8 mouse cellular contexts compared by ENCODE assay signal in the genomic region with DNA sequence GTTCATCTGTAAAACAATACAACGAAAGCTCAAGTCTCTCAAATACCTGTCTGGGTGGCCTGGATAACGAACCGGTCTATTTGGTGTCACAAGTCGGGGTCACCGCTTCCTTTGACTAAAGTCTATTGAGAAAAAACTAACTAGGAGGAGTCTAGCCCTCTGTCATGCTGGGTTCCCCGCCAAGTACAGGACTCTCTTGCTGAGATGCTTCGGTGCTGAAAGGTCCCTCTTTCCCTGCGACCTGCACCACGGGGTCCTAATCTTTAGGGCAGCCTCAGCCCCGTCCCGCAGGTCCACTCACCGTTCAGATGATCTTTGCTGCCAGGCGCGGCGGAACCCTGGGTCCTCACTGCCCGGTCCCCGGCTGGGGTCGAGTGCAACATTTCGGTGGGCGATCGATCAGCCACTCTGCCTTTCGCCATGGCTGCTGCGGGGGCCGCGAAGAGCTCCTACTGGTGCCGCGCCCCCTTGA. TPM values are rescaled to one million over a fixed set of nuclear protein-coding genes. Genes with fewer than 3 reads are reported as not detected.
A peak's percentile ranks its signal among the peaks of the same experiment; 100 is the strongest.
DNase-seq lines count a peak whose midpoint lies in the region; ATAC-seq and TF ChIP-seq lines count a peak whose summit lies in the region.

No protein-coding gene starts in this region.

- peaks cover 1% of the 10 kb centered on the region; the same call in 1 of the 2 replicates for H3K4me1 ChIP-seq in heart, adult 2 months (ENCODE audit: control insufficient read depth, insufficient read depth, low read length)
- H3K4me1 ChIP-seq in hindbrain, embryonic 16.5 days (ENCODE audit: control insufficient read depth, insufficient read depth, low read depth, low read length), result peaks cover 11% of the 10 kb centered on the region

- no peak for TF ChIP-seq POLR2A in heart, adult 2 months (IDR thresholded peaks at IDR 0.05; ENCODE audit: insufficient read depth, low read depth, low read length)

- H3K36me3 ChIP-seq in heart, adult 2 months (ENCODE audit: control insufficient read depth, insufficient read depth, low read length), result no peaks in the 10 kb centered on the region; the same call in none of the 2 replicates
- peaks cover 7% of the 10 kb centered on the region; the same call in 1 of the 2 replicates for H3K36me3 ChIP-seq in hindbrain, embryonic 16.5 days (ENCODE audit: control insufficient read depth, insufficient read depth, low read length)

- peak overlapping the region; percentile 68 for H3K4me3 ChIP-seq in heart, adult 2 months
- peak overlapping the region; percentile 66 for H3K4me3 ChIP-seq in hindbrain, embryonic 16.5 days (ENCODE audit: low read length)

- DNase-seq in heart, adult 2 months, result no peak
- DNase-seq in heart, postnatal 4 days, result no peak
- DNase-seq in 3T3-L1 (ENCODE audit: low read depth, low spot score), result peak; percentile 38
- DNase-seq in c-Kit-positive CD71-positive TER-119-negative erythroid progenitor cells, embryonic 14.5 days (ENCODE audit: low read depth), result peak; percentile 34
- DNase-seq in left cerebral cortex, postnatal 25 days (ENCODE audit: low spot score in 2 of 2), result no peak
- no peak for DNase-seq in cerebellum, adult 8-10 months

- no peaks in the 10 kb centered on the region for H3K79me2 ChIP-seq in heart, adult 2 months (replicated peaks; ENCODE audit: control insufficient read depth, insufficient read depth, low read length)

- WGBS in heart, adult 2 months, result under 1% methylated on average over 27 of the region's 27 CpGs
- WGBS in hindbrain, embryonic 16.5 days, result under 1% methylated on average over 27 of the region's 27 CpGs

- intact Hi-C loops in heart, adult 2 months (cut with DNase I), result loop anchor here (2.0 kb wide), 1 partner anchor 33 kb away; the partner anchor contains the start of gene Ipo7
- intact Hi-C loops in left cerebral cortex, postnatal 25 days (cut with DNase I), result loop anchor here (1.0 kb wide), 3 partner anchors 25 to 76 kb away; partner anchors contain the start of genes Dennd5a, Ipo7 and Zfp143

- peak overlapping the region; percentile 54 for H3K4me2 ChIP-seq in hindbrain, embryonic 16.5 days (ENCODE audit: low read length)

- TF ChIP-seq CTCF in heart, adult 2 months (IDR thresholded peaks at IDR 0.05), result no peak

- no peak for TF ChIP-seq EP300 in heart, adult 2 months (IDR thresholded peaks at IDR 0.05; ENCODE audit: insufficient read depth, low read depth, low read length)

- no peaks in the 10 kb centered on the region for H3K27me3 ChIP-seq in heart, adult 2 months (ENCODE audit: control insufficient read depth, insufficient read depth, low read length)
- no peaks in the 10 kb centered on the region for H3K27me3 ChIP-seq in hindbrain, embryonic 16.5 days (replicated peaks; ENCODE audit: control insufficient read depth, insufficient read depth, low read length)

- H3K27ac ChIP-seq in heart, adult 2 months, result peak overlapping the region; percentile 92
- peak overlapping the region; percentile 74 for H3K27ac ChIP-seq in hindbrain, embryonic 16.5 days (ENCODE audit: low read depth, low read length)

- ATAC-seq in hindbrain, embryonic 16.5 days, result no peak
- peak; percentile 26 for ATAC-seq in megakaryocyte-erythroid progenitor cell, adult 5-6 weeks (replicated peaks; ENCODE audit: low FRiP score, low TSS enrichment, poor library complexity, severe bottlenecking)

- no peaks in the 10 kb centered on the region for H3K9me3 ChIP-seq in hindbrain, embryonic 16.5 days (ENCODE audit: control insufficient read depth, low read length)

- H3K9ac ChIP-seq in heart, adult 2 months (ENCODE audit: low read depth, low read length), result peak overlapping the region; percentile 49
- peak overlapping the region; percentile 77 for H3K9ac ChIP-seq in hindbrain, embryonic 16.5 days (ENCODE audit: low read depth, low read length)

RNA-seq across cellular contexts. Expression of gene Tmem41b, which starts 1.0 kb away (rescaled TPM):
- total RNA-seq in heart, adult 2 months (2021), result 10 to 100 TPM; 51.1 to 55.6 TPM
- polyA plus RNA-seq in heart, adult 2 months (2012; rRNA removed), result 22.2 and 40.3 TPM in 2 replicates
- total RNA-seq in heart, postnatal 4 days (2021), result 10 to 100 TPM; 50.9 to 55.2 TPM
- polyA plus RNA-seq in hindbrain, embryonic 16.5 days (2015; fragmentation: Nextera tagmentation; extraction: Ambion mirVana), result 62.2 and 65.8 TPM in 2 replicates
- 42.8 and 47.7 TPM in 2 replicates for total RNA-seq in megakaryocyte-erythroid progenitor cell, adult 5-6 weeks (2014; fragmentation: Nextera tagmentation)
- 42.9 and 59.7 TPM in 2 replicates for total RNA-seq in megakaryocyte-erythroid progenitor cell, adult 5-6 weeks (2017)
- 10 to 100 TPM; 53.1 to 55.4 TPM for total RNA-seq in left cerebral cortex, postnatal 25 days (2021)

RNA-seq across cellular contexts. Expression of gene Dennd5a, which starts 25.4 kb away (rescaled TPM):
- 100 to 1,000 TPM; 106 to 136 TPM for total RNA-seq in heart, adult 2 months (2021)
- 106 and 165 TPM in 2 replicates for polyA plus RNA-seq in heart, adult 2 months (2012; rRNA removed)
- total RNA-seq in heart, postnatal 4 days (2021), result 100 to 1,000 TPM; 185 to 190 TPM
- 34.6 and 36.5 TPM in 2 replicates for polyA plus RNA-seq in hindbrain, embryonic 16.5 days (2015; fragmentation: Nextera tagmentation; extraction: Ambion mirVana)
- total RNA-seq in megakaryocyte-erythroid progenitor cell, adult 5-6 weeks (2014; fragmentation: Nextera tagmentation), result 46.2 and 48.5 TPM in 2 replicates
- 41.6 and 54.4 TPM in 2 replicates for total RNA-seq in megakaryocyte-erythroid progenitor cell, adult 5-6 weeks (2017)
- 100 to 1,000 TPM; 220 to 237 TPM for total RNA-seq in left cerebral cortex, postnatal 25 days (2021)

RNA-seq across cellular contexts. Expression of gene Ipo7, which starts 32.4 kb away (rescaled TPM):
- total RNA-seq in heart, adult 2 months (2021), result 10 to 100 TPM; 85.0 to 99.4 TPM
- polyA plus RNA-seq in heart, adult 2 months (2012; rRNA removed), result 19.7 and 41.8 TPM in 2 replicates
- 100 to 1,000 TPM in 1 of 2 experiments, 10 to 100 TPM in 1; 99.5 to 103 TPM for total RNA-seq in heart, postnatal 4 days (2021)
- 42.6 and 50.0 TPM in 2 replicates for polyA plus RNA-seq in hindbrain, embryonic 16.5 days (2015; fragmentation: Nextera tagmentation; extraction: Ambion mirVana)
- total RNA-seq in megakaryocyte-erythroid progenitor cell, adult 5-6 weeks (2014; fragmentation: Nextera tagmentation), result 96.2 and 126 TPM in 2 replicates
- 252 and 297 TPM in 2 replicates for total RNA-seq in megakaryocyte-erythroid progenitor cell, adult 5-6 weeks (2017)
- total RNA-seq in left cerebral cortex, postnatal 25 days (2021), result 100 to 1,000 TPM in 1 of 2 experiments, 10 to 100 TPM in 1; 98.0 to 101 TPM

Comparison
In these comparisons a context has a peak if more than half of its experiments do, and no peak if none do; other contexts are left out.
1. DNase-seq: peak in 3T3-L1 (single experiment) and c-Kit-positive CD71-positive TER-119-negative erythroid progenitor cells, embryonic 14.5 days (single experiment); none in heart, adult 2 months (0 of 2), heart, postnatal 4 days (single experiment), left cerebral cortex, postnatal 25 days (0 of 2) and cerebellum, adult 8-10 months (single experiment).